Mouse (Mus musculus): ENCODE data around the gene Pafah1b3.
A peak's percentile ranks its signal among the peaks of the same experiment; 100 is the strongest.

Pafah1b3 gene

DNA sequence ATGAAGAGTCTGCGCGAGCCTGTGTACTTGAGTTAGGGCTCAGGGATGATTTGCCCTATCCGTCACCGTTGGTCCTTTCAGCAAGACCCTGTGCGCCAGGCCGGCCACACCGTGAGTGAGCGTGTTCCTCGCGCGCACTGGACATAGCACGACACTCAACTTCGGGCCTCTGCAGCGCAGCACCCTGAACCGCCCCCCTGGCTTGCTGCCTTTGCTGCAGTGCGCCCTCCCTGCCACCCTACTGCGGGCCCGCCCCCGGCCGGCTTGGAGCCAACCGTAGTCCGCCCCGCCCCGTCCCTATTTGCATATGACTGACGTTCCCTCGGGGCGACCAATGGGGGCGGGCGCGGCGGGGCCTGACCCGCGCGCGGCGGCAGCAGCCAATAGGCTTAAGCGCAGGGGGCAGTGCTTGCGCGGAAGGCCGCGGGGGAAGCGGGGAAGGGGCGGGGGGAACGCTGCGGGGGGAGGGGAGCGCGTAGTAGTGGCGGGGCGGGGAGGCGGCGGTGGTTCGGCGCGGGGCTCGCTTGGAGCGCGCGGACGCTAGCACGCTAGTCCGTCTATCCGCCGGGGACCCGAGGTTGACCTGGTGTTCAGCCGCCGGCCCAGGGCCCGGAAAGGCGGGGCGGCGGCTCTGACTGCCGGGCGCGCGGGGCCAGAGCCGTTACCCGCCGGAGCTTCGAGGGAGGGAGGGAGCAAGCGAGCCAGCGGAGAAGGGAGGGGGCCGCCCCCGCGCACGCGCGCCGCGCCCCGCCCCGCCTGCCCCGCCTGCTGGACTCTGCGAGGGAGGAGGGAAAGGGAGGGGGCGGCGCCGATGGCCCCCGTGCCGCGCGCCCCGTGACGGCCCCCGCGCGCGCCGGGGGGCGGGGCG lies 15.8 kb downstream of the Pafah1b3 start:
- DNase-seq (ENCODE audit: low spot score in 2 of 2) = peak; percentile 99

DNA sequence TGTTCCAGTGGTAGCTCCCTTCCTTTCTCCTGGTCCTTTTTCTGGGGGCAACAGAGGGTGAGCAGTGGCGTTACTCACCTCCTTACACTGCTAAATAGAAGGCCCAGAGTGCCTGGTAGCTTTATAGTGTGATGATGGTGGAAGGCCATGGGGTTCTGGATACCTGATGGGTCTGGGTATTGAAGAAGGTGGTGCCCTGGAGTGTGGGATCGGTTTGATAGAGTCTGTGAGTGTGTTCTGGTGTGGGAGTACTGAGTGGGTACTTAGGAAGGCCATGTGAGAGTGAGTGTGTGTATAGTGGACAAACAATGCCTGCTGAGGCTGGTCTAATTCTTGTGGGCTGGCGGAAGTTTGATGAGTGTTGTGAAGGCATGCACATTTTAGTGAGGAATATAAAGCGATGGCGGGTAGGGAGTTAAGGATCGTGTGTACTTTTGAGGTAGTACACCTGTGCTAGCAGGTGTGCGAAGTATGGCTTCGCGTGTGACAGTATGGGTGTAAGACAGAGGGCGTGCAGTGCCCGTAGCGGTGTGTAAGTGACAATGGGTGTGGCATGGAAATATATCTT lies 16.5 kb downstream of the Pafah1b3 start:
- peak; percentile 17 to 66 for DNase-seq (ENCODE audit: low spot score in 2 of 2)

DNA sequence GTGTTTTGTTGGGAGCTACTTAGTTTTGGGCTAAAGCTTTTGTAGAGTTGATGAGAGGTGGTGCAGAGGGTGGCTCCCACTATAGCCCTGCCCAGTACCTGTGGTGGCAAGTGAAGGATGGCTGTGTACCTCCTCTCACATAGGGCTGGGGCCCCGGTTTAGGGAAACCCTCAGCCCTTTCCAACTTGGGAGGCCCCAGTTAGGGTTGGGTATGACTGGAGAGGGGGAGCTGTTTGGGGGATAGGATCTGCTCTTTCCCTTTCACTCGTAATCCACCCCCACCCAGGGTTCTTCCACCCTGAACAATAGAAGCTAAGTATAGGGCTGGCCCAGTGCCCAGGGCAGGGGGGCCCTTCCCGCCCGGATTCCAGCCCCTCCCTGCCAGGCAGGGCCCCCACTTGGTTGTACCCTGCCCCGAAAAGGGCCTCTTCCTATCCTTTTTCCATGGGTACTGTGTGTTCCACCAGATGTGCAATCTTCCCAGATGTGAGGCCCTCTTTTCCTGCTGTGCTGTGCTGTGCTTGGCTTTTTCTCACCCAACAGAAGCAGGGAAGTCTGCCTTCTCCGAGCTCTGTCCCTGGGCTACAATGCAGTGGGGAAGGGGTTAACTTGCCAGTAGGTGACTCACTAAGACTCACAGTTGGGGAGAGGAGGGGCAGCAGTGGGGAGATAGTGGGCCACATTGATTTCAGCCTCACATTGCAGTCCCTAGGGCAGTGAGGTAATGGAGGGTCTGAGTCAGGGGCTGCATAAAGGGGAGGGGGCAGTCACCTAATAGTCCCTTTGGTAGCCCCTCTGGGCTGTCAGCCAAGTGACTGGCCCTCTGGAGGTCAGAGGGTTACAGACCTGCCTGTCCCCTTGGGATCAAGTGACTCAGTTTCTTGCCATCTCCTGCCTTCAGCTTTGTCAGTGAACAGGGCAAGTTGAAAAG lies 17.7 kb downstream of the Pafah1b3 start:
- DNase-seq (ENCODE audit: low spot score in 2 of 2) = peak; percentile 23 to 73

DNA sequence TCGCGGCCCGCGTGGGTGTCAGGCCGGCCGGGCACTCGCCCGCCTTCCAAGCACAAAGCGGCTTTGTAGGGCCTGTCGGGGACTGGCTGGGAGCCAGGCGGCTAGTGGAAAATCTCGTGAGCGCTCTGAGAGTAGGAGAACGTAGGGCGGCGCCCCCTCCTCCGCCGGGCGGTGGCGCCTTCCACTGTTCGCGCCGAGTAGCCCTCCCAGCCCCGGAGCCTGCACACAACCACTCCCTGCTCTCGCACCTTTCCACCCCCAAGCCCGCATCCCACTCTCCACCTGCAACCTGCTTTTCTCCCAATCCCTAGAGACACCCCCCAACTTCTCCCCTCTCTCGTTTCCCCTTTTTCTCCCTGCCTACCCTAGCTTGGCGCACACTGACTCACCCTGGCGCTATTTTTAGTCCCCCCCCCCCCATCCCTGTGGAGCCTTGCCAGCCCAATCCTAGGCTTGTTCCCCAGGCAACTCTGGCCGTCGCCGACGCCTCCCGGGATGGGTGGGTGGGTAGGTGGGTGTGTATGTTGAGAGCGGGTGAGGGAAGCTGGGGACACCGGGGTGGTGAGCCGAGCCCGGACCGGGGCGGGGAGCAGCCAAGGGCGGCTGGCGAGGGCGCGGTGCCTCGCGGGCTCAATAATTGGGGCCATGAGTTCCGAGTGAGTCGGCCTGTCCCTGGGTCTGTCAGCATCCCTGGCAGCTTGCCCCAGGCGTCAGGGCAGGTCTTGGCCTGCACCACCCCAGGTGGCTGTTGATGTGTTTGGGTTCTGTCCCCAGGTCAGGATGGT lies 18.5 kb downstream of the Pafah1b3 start:
- DNase-seq (ENCODE audit: low spot score in 2 of 2) = peak; percentile 82 to 90

DNA sequence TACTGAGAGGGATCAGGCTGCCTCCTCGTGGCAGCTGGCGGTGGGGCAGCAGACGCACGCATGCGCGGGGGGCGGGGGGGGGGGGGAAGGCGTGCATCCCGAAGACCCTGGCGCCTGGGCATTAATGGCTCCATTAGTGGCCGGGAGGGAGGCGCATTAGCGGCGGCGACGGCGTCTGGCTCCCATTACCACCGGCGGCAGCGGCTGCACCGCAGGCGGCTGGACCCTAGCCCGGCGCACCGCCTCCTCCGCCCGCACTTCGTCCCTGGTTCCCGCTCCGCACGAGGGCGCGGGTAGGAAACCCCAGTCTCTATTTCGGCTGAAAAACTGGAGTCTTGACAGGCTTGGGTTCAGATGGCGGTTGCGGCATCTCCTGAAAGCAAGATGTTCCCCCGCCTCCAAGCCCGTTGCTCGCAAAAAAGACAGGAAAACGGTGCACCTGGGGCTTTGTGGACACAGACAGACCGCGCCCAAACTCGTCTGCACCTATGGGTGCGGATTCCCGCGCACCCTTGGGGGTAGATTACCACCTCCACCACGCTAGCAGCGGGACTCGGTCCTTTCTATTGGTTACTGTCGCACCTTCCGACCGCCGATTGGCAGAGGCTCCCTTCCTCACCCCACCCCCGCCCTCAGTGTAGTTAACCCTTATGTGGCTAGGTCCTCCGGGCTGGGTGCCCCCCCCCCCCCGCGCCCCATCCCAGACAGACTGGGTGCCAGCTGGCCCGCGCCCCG lies 19.3 kb downstream of the Pafah1b3 start:
- peak; percentile 86 to 89 for DNase-seq (ENCODE audit: low spot score in 2 of 2)

DNA sequence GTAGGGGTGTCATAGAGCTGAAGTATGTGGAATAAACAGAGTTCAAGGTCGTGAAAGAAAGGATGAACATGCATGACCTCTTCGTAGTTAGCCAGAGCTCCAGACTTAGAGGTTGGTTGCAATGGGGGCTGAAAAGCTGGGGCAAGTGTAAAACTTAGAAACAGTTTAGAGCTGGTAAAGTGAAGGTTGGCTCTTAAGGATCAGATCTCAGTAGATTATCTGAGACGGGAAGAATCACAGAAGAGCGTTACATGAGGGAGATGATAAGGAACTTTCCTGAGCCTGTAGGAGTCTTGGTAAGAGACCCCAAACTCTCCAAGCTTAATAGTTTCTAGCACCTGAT lies 19.8 kb downstream of the Pafah1b3 start:
- no peak for DNase-seq (ENCODE audit: low spot score in 2 of 2)

DNA sequence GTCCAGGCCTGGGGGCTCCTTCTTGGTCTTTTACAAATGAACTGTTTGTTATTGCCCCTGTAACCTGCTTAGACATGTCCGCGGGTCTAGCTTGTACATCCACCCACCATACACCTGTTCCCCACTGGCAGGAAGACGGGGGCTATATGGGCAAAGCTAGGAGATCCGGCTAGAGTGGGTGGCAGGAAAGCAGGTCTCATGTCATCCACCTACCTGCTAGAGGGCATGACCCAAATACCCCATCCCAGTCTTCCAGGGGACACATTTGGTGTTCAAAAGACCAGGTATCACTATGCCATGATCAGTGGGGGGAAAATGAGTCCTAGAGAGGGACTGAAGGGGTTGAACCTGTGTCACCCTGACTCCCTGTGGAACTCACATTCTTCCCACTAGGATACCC lies 20.4 kb downstream of the Pafah1b3 start:
- peak in 1 of 2 experiments; percentile 59 for DNase-seq (ENCODE audit: low spot score in 2 of 2)

DNA sequence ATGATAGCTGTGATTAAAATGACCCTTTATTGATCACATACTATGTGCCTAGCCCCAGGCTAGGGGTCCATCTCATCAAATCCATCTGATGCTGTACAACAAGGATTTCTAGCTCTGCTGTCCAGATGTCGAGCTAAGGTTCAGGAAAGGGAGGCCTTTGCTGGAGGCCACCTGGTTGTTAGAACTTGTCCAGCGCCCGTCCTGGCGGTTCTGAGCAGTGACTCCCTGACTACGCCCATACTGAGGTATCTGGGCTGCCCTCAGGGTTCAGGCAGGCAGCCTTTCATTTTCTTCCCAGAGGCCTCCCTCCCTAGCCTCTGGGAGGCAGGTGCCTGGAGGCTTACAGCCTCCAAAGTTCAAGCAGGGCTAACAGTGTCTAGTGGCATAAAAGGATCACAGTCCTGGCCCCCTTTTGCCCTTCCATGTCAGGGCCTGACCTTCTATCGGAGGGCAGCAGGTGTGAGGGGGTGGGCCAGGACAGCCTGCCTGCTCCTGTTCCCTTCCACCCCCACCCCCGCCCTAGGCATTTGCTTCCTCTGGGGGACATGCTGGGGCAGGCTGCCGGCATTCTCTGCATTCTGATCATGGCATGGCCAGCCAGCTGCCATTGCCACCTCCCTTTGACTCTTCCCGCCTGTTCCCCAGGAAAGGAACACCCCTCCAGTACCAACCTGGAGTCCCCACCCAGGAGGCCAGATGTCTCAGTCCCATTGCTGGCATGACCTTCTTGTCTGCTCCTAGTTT lies 22.1 kb downstream of the Pafah1b3 start:
- peak in 1 of 2 experiments; percentile 58 for DNase-seq (ENCODE audit: low spot score in 2 of 2)

DNA sequence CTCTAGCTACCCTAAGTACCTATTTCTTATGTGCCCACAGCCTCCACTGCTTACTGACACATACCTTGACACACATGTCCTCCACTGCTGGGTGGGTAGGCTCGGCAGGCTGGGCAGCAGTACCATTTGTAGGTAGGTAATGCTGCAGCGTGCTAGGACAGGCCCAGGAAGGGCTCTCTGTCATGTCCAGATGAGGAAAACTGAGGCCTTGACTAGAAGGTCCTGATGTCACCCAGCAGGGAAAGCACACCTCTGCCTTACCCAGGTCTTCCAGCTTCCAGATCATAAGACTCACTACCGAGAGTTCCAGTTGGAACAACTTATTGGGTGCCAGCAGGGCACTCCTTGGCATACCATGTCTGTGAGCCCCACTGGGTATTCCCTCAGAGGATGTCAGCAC lies 22.8 kb downstream of the Pafah1b3 start:
- DNase-seq (ENCODE audit: low spot score in 2 of 2) = peak in 1 of 2 experiments; percentile 62

DNA sequence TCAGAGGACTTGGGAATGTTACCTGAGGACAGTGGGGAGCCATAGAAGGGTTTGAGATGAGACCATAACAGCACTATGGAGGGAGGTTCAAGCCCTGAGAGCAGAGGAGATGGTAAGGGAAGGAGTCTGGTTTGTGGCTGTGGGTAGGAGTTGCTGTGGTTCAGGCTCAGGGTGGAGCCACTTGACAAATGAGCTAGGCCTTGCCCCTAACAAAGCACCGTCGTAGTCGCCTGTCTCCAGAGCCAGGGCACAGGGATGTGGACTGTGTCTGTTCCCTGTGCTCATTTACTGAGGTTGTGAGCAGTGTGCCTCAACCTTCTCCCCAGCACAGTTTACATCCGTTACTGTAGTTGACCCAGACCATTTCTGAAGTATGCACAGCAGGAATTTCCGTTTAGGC lies 23.2 kb downstream of the Pafah1b3 start:
- DNase-seq (ENCODE audit: low spot score in 2 of 2) = peak; percentile 36 to 67

DNA sequence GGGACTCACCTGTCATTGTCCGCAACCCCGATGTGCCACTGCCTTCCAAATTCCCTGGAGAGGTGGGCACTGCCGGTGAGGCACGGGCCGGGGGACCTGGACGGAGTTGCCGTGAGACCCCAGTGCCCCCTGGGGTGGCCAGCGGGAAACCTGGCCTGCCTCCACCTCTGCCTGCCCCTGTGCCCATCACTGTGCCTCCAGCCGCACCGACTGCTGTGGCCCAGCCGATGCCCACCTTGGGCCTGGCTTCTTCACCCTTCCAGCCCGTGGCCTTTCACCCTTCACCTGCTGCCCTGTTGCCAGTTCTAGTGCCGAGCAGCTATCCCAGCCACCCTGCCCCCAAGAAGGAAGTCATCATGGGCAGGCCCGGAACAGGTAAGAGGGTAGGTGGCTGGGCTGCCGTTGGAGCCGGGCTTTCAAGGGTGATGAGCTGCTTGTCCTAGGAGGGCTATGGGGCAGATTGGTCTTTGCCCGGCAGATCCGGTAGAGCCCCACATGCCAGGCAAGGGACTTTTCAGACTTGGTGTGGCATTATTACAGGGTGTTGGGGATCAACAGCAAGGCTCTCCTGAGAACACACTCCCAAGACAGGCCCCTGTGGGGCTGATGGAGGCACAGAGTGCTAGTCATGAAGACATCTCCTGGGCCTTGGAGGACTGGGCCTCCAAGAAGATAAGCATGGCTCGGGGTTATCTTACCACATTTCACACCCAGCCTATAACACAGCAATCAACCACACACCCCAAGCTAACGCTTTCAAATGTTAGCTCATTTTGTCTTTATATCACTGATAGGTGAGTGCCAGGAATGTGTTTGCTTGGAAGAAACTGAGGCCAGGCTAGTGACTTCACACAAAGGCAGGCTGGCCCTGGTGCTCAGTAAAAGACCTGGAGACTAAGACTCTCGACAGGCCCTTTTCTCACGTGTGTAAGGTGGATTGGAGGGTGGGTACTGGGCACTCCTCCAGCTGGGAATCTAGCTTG lies 24.2 kb downstream of the Pafah1b3 start:
- DNase-seq (ENCODE audit: low spot score in 2 of 2) = peak; percentile 38 to 69

DNA sequence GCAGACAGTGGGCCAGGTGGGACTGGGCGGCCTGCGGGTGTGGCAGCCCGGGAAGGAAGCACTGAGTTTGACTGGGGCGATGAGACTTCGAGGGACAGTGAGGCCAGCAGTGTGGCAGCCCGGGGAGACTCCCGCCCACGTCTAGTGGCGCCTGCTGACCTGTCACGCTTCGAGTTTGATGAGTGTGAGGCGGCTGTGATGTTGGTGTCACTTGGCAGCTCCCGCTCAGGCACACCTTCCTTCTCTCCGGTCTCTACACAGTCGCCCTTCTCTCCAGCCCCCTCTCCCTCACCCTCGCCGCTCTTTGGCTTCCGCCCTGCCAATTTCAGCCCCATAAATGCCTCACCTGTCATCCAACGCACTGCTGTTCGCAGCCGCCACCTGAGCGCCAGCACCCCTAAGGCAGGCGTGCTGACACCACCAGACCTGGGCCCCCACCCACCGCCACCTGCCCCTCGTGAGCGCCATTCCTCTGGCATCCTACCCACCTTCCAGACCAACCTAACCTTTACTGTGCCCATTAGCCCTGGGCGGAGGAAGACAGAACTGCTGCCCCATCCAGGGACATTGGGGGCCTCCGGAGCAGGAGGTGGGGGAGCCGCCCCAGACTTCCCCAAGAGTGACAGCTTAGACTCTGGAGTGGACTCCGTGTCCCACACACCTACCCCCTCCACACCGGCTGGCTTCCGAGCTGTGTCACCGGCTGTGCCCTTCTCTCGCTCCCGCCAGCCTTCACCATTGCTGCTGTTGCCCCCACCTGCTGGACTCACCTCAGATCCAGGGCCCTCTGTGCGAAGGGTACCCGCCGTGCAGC lies 25.1 kb downstream of the Pafah1b3 start:
- DNase-seq (ENCODE audit: low spot score in 2 of 2) = peak; percentile 13 to 69

DNA sequence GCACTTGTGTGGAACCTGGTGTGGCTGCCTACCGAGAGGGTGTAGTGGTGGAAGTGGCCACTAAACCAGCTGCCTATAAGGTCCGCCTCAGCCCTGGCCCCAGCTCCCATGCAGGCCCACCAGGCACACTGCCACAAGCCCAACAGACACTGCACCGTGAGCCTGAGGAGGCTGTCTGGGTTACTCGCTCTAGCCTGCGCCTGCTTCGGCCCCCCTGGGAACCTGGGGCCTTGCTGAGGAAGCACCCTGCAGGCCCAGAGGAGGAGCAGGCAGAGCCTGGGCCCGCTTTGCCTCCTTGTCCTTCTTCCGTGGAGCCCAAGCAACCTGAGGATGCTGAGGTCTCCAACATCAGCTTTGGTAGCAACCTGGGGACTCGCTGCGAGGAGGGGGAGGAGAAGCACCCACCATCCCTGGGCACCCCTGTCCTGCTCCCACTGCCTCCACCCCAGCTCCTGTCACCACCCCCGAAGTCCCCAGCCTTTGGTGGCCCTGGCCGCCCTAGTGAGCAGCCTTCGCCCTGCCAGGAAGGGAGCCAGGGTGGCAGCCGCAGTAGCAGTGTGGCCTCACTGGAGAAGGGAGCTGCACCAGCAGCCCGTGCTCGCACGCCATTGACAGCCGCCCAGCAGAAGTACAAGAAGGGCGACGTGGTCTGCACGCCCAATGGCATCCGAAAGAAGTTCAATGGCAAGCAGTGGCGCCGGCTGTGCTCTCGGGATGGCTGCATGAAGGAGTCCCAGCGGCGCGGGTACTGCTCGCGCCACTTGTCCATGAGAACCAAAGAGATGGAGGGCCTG lies 25.9 kb downstream of the Pafah1b3 start:
- DNase-seq (ENCODE audit: low spot score in 2 of 2) = peak; percentile 21 to 66

DNA sequence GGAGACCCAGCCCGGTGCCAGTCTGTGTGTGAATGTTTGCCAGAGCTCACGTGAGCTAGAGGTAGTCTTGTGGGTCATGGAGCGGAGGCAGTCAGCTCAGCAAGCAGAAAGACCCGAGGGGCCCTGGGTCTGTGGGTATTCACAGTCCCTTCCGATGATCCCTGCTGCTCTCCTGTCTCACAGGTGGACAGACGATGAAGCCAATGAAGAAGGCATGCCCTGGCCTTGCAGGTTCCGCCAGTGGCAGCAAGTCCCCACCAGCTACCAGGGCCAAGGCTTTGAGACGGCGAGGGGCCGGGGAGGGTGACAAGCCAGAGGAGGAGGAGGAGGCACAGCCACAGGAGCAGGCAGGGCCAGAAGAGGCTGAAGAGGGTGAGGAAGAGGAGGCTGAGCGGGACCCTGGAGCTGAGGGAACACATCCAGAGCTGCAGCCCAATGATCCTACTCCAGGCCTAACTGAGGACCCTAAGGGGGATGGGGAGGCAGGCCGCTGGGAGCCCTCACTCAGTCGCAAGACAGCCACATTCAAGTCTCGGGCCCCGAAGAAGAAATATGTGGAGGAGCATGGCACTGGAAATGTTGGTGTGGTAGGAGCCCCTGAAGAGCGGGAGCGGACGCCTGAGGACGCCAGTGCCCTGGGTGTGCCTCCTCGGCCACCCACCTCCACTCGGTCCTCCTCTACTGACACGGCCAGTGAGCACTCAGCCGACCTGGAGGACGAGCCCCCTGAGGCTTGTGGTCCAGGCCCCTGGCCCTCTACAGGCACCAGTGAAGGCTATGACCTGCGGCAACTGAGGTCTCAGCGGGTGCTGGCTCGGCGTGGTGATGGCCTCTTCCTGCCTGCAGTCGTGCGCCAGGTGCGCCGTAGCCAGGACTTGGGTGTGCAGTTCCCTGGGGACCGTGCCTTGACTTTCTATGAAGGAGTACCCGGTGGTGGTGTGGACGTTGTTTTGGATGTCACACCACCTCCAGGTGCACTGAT lies 26.8 kb downstream of the Pafah1b3 start:
- peak; percentile 20 to 67 for DNase-seq (ENCODE audit: low spot score in 2 of 2)

DNA sequence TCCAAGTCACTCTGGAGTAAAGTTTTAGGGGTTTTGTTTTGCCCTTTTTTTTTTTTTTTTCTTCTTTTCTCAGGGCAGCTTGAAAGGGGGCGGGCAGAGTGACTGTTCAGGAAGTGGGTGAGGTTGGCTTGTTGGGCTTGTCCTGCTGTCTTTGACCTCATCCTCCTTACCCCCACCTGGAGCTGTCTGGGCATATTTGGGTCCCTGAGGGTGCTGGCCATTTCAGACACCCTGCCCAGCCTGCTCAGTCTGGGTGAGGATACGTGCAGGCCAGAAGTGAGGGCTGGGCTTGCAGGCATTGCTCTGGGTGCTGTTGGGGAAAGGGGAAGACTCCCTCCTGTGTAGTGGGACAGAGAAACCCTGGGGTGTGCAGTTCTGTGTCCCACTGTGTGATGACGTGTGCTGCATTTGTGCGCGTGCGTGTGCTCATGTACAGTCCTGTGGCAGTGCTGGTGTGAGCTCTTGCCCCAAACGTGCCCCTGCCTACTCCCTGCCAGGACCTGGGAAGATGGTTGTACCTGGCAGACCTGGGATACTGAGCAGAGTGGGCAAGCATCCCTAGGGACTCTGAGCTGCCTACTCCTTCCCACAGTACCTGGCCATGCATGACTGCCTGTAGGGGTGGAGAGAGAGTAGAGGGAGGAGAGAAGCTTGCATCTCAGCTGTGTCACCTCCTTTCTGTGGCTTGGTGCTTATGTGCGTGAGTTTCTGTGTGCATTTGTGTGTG lies 28.1 kb downstream of the Pafah1b3 start:
- peak; percentile 20 to 64 for DNase-seq (ENCODE audit: low spot score in 2 of 2)
